Mouse (Mus musculus): Measurements from ENCODE around the gene Golga2.

GRCm38 (mm10) chr2:32295285-32295684, 8.1 kb downstream of the Golga2 start:
- TF ChIP-seq EP300 (IDR thresholded peaks at IDR 0.05; ENCODE audit: low read depth) (no peak), CTCF (IDR thresholded peaks at IDR 0.05; ENCODE audit: low read depth) (no peak)

All from liver, embryonic 14.5 days (tissue).